Mouse (Mus musculus): ENCODE data around the gene Arhgap24. TPM values are rescaled to one million over a fixed set of nuclear protein-coding genes. Genes with fewer than 3 reads are reported as not detected.

Gene Arhgap24
- polyA plus RNA-seq, 1 experiment: 12.5 TPM

- Histone ChIP-seq H3K36me3 (ENCODE audit: control insufficient read depth, insufficient read depth) (peaks cover 6% of the 10 kb centered on the region), H3K27me3 (ENCODE audit: control insufficient read depth, insufficient read depth, insufficient read length) (no peaks in the 10 kb centered on the region), H3K79me2 (ENCODE audit: control insufficient read depth, insufficient read depth) (no peaks in the 10 kb centered on the region), H3K4me3 (no peak overlapping the region), H3K4me2 (ENCODE audit: low read depth) (no peak overlapping the region), H3ac (ENCODE audit: control insufficient read depth, insufficient read length) (no peak overlapping the region)
- TF ChIP-seq MYOD1 (IDR thresholded peaks at IDR 0.05; ENCODE audit: control insufficient read depth in 1 of 3, insufficient read length in 2 of 3, low read depth in 2 of 3) (no peak), POLR2AphosphoS2 (IDR thresholded peaks at IDR 0.05; ENCODE audit: insufficient read length, low read depth) (no peak), CEBPB (IDR thresholded peaks at IDR 0.05; ENCODE audit: insufficient read depth, poor library complexity, severe bottlenecking) (no peak), E2F4 (IDR thresholded peaks at IDR 0.05; ENCODE audit: insufficient read depth) (no peak)
These were observed 34.3 kb downstream of the Arhgap24 start for GRCm38 (mm10) chr5:102515496-102515895.

DNA sequence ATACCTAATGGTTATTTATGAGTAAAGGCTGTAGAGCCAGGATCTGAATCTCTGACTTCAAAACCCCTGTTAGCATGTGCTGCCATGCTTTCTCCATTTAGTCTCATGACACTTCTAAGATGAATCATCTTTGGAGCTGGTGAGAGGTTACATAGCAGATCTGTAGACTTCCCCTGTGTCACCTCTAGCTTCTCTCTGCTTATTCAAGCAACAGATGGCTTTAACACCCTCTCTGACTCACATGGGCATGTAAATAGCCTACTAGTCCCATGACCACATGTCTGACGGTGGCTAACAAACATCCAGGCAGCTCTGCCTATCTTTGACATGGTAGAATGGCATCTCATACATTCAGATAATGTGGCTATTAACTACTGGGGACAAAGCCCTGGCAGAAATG, 39.3 kb downstream of the Arhgap24 start:
- Histone ChIP-seq H3K36me3 (ENCODE audit: control insufficient read depth, insufficient read depth) (peaks cover 6% of the 10 kb centered on the region), H3K4me2 (ENCODE audit: low read depth) (peak overlapping the region; percentile 46), H3K27me3 (ENCODE audit: control insufficient read depth, insufficient read depth, insufficient read length) (no peaks in the 10 kb centered on the region), H3K4me3 (no peak overlapping the region), H3ac (ENCODE audit: control insufficient read depth, insufficient read length) (no peak overlapping the region), H3K79me2 (ENCODE audit: control insufficient read depth, insufficient read depth) (peaks cover 4% of the 10 kb centered on the region)
- TF ChIP-seq MAX (IDR thresholded peaks at IDR 0.05; ENCODE audit: low read depth) (peak; percentile 82), MYOG (IDR thresholded peaks at IDR 0.05; ENCODE audit: control insufficient read depth in 1 of 3, insufficient read depth in 1 of 3, insufficient read length in 2 of 3, low read depth in 2 of 3) (peak in 2 of 3 experiments; percentile 9 to 28), USF1 (IDR thresholded peaks at IDR 0.05; ENCODE audit: low read depth) (no peak), MYOD1 (IDR thresholded peaks at IDR 0.05; ENCODE audit: control insufficient read depth in 1 of 3, insufficient read length in 2 of 3, low read depth in 2 of 3) (peak in 1 of 3 experiments; percentile 68), TCF3 (IDR thresholded peaks at IDR 0.05; ENCODE audit: insufficient read length, low read depth) (peak; percentile 8)

DNA sequence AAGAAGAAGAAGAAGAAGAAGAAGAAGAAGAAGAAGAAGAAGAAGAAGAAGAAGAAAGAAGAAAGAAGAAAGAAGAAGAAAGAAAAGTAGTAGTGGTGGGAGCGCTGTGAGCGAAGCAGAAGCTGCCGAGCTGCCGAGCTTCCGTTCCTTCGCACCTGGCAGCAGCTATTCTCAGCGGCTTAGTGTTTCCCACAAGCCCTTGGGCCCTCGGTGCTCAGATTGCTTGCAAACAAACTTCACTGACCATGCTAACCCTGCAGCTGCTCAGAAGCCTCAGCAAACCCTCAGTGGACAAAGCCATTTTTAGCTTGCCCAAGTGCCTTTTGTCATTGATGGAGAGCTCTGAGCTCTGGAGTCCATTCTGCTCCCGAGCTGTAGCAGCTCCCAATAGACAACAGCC, 54.1 kb downstream of the Arhgap24 start:
- Histone ChIP-seq H3K4me2 (ENCODE audit: low read depth) (peak overlapping the region; percentile 49), H3K36me3 (ENCODE audit: control insufficient read depth, insufficient read depth) (no peaks in the 10 kb centered on the region), H3K27me3 (ENCODE audit: control insufficient read depth, insufficient read depth, insufficient read length) (no peaks in the 10 kb centered on the region), H3K79me2 (ENCODE audit: control insufficient read depth, insufficient read depth) (no peaks in the 10 kb centered on the region), H3K4me3 (no peak overlapping the region), H3ac (ENCODE audit: control insufficient read depth, insufficient read length) (no peak overlapping the region)
- TF ChIP-seq MYOG (IDR thresholded peaks at IDR 0.05; ENCODE audit: control insufficient read depth in 1 of 3, insufficient read depth in 1 of 3, insufficient read length in 2 of 3, low read depth in 2 of 3) (peak; percentile 64 to 87 (median 67)), TCF3 (IDR thresholded peaks at IDR 0.05; ENCODE audit: insufficient read length, low read depth) (no peak), MYOD1 (IDR thresholded peaks at IDR 0.05; ENCODE audit: control insufficient read depth in 1 of 3, insufficient read length in 2 of 3, low read depth in 2 of 3) (peak; percentile 77 to 83 (median 82)), MAX (IDR thresholded peaks at IDR 0.05; ENCODE audit: low read depth) (no peak), USF1 (IDR thresholded peaks at IDR 0.05; ENCODE audit: low read depth) (no peak), POLR2AphosphoS2 (IDR thresholded peaks at IDR 0.05; ENCODE audit: insufficient read length, low read depth) (no peak), SRF (IDR thresholded peaks at IDR 0.05; ENCODE audit: control insufficient read depth, insufficient read length, low read depth) (no peak), CEBPB (IDR thresholded peaks at IDR 0.05; ENCODE audit: insufficient read depth, poor library complexity, severe bottlenecking) (no peak), REST (IDR thresholded peaks at IDR 0.05; ENCODE audit: insufficient read depth, insufficient read length) (no peak), TCF12 (IDR thresholded peaks at IDR 0.05; ENCODE audit: insufficient read depth, poor library complexity, severe bottlenecking) (peak; percentile 16), E2F4 (IDR thresholded peaks at IDR 0.05; ENCODE audit: insufficient read depth) (no peak), POLR2A (IDR thresholded peaks at IDR 0.05; ENCODE audit: insufficient read length, low read depth) (no peak)

DNA sequence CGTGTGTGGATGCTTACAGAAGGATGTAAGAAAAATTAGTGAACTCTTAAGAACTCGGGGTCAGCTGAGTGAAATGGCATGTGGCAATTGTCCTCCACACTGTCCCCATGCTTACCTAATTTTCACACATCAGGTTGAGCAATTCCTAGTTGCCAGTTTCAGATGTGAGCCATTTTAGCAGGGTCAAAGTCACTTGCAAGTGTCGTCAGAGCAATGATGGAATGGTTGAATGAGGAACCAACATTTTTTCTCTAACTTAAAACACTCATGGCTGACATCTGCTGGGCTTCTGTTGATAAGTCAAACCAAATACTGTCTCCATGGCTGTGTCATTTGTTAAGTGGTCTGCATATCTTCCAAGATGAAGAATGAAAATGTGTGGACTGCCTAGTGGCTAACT, 56.6 kb downstream of the Arhgap24 start:
- Histone ChIP-seq H3K27me3 (ENCODE audit: control insufficient read depth, insufficient read depth, insufficient read length) (no peaks in the 10 kb centered on the region), H3K4me3 (no peak overlapping the region), H3K4me2 (ENCODE audit: low read depth) (no peak overlapping the region), H3K36me3 (ENCODE audit: control insufficient read depth, insufficient read depth) (no peaks in the 10 kb centered on the region), H3K79me2 (ENCODE audit: control insufficient read depth, insufficient read depth) (no peaks in the 10 kb centered on the region), H3ac (ENCODE audit: control insufficient read depth, insufficient read length) (no peak overlapping the region)
- TF ChIP-seq MYOG (IDR thresholded peaks at IDR 0.05; ENCODE audit: control insufficient read depth in 1 of 3, insufficient read depth in 1 of 3, insufficient read length in 2 of 3, low read depth in 2 of 3) (no peak), USF1 (IDR thresholded peaks at IDR 0.05; ENCODE audit: low read depth) (no peak), TCF12 (IDR thresholded peaks at IDR 0.05; ENCODE audit: insufficient read depth, poor library complexity, severe bottlenecking) (no peak), TCF3 (IDR thresholded peaks at IDR 0.05; ENCODE audit: insufficient read length, low read depth) (no peak), MAX (IDR thresholded peaks at IDR 0.05; ENCODE audit: low read depth) (no peak), SRF (IDR thresholded peaks at IDR 0.05; ENCODE audit: control insufficient read depth, insufficient read length, low read depth) (no peak), MYOD1 (IDR thresholded peaks at IDR 0.05; ENCODE audit: control insufficient read depth in 1 of 3, insufficient read length in 2 of 3, low read depth in 2 of 3) (no peak), E2F4 (IDR thresholded peaks at IDR 0.05; ENCODE audit: insufficient read depth) (no peak), CEBPB (IDR thresholded peaks at IDR 0.05; ENCODE audit: insufficient read depth, poor library complexity, severe bottlenecking) (no peak), POLR2A (IDR thresholded peaks at IDR 0.05; ENCODE audit: insufficient read length, low read depth) (no peak), POLR2AphosphoS2 (IDR thresholded peaks at IDR 0.05; ENCODE audit: insufficient read length, low read depth) (no peak), REST (IDR thresholded peaks at IDR 0.05; ENCODE audit: insufficient read depth, insufficient read length) (no peak)

GRCm38 (mm10) chr5:102546296-102546695, 65.1 kb downstream of the Arhgap24 start:
- no peak overlapping the region for H3ac ChIP-seq (ENCODE audit: control insufficient read depth, insufficient read length)
- no peak overlapping the region for H3K4me2 ChIP-seq (ENCODE audit: low read depth)
- no peaks in the 10 kb centered on the region for H3K27me3 ChIP-seq (ENCODE audit: control insufficient read depth, insufficient read depth, insufficient read length)
- H3K79me2 ChIP-seq (ENCODE audit: control insufficient read depth, insufficient read depth): no peaks in the 10 kb centered on the region
- TF ChIP-seq MYOG (IDR thresholded peaks at IDR 0.05; ENCODE audit: control insufficient read depth in 1 of 3, insufficient read depth in 1 of 3, insufficient read length in 2 of 3, low read depth in 2 of 3): no peak
- H3K4me3 ChIP-seq: no peak overlapping the region
- no peaks in the 10 kb centered on the region for H3K36me3 ChIP-seq (ENCODE audit: control insufficient read depth, insufficient read depth)

All from myocyte (in vitro differentiated cells).